Mouse (Mus musculus) adrenal gland, postnatal 36 days (tissue): ENCODE results near the gene Nos2. TPM values are rescaled to one million over a fixed set of nuclear protein-coding genes. Genes with fewer than 3 reads are reported as not detected.

ENCODE experiments used
- DNase-seq, 2 experiments: peaks; one replicate each; pipeline ENCODE4 v3.0.0; 2021; ENCODE audit warnings: mixed read lengths in 1 of 2
- total RNA-seq, 2 experiments: library from RNA; stranded (reverse); gene quantifications; 2 replicates each; pipeline ENCODE4 v1.2.3; 2021

Gene Nos2
- total RNA-seq, 2 experiments from 2014 or later: 0.89 to 1.8 TPM

- DNase-seq: no peak
Observed at GRCm38 (mm10) chr11:78959367-78959766, 38.8 kb downstream of the Nos2 start.

DNA sequence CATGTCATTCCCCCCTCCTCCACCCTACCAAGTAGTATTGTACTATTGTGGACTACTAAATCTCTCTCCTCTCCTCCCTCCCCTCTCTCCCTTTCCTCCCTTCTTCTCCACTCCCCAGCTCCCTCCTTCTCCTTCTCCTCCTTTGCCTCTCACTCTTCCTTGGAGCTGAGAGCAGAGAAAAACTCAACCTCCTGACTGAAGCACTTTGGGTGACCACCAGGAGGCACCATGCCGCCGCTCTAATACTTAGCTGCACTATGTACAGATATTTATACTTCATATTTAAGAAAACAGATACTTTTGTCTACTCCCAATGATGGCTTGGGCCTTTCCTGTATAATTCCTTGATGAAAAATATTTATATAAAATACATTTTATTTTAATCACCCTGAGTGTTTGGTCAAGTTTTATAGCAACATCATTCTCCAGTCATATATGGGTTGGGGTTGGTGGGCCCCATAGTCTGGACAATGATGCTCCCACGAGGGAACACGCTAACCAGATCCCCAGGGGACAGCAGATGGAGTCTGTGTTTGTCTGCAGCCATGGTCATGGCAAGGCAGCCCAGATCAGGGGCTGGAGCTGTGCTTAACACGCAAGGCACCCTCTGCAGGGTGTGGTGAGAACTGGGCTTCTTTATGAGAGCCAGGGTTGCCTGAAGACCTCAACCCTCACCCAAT is 39.4 kb downstream of the Nos2 start:
- DNase-seq: peak in 1 of 2 experiments; percentile 50

GRCm38 (mm10) chr11:78961221-78961620 is 40.6 kb downstream of the Nos2 start:
- DNase-seq: no peak

DNA sequence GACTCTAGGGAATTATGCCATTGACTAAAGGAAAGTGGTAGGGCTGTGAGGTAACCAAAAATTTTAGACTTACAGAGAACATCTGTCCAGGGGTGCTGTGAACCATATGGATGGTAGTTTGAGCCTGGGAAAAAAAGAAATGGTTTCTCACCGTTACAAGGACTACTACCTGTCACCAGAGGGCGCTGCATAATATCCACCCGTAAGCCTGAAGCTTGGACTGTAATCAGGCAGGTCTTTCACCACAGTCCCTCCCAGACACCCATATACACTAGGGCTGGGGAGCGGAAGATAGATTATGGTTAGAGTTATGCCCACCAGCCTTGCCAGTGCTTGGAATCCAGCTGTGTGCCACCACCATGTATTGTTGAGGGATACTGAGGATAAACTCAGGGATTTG is 46.8 kb downstream of the Nos2 start:
- DNase-seq: peak; percentile 41 to 68

GRCm38 (mm10) chr11:78968121-78968520 is 47.5 kb downstream of the Nos2 start:
- DNase-seq: peak in 1 of 2 experiments; percentile 16

DNA sequence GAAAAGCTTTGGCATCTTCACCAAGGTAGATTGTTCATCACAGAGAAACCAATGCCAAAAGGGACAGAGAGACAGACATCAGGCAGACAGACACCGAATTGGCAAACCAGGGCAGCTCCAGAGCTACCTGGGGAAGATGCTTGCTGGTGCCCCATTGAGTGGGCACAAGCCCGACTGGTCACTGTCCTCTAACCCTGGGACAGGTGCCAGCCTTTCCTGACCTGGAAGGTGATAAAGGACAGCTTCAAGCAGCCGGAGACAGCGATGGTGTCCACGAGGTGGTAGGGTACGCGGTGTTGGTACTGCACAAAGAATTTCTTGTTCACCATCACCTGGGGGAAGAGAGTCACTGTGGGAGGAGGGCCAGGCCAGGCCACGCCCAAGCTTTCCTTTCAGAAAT is 50.5 kb downstream of the Nos2 start:
- DNase-seq: no peak

DNA sequence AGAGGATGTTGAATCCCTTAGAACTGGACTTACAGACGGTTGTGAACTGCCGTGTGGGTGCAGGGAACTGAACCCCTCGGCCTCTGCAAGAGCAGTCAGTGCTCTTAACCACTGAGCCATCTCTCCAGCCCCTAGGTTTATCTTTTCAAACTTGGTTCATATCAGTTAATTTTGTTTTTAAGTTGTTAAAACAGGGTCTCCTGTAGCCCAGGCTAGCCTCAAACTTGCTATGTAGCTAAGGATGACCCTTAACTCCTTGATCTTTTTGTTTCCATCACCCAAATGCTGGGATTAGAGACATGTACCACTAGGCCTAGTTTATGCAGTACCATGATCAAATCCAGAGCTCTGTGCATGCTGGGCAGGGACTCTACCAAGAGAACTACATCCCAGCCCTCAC is 51.2 kb downstream of the Nos2 start:
- DNase-seq: no peak

- DNase-seq: no peak
Observed at GRCm38 (mm10) chr11:78972328-78972727, 51.7 kb downstream of the Nos2 start.

DNA sequence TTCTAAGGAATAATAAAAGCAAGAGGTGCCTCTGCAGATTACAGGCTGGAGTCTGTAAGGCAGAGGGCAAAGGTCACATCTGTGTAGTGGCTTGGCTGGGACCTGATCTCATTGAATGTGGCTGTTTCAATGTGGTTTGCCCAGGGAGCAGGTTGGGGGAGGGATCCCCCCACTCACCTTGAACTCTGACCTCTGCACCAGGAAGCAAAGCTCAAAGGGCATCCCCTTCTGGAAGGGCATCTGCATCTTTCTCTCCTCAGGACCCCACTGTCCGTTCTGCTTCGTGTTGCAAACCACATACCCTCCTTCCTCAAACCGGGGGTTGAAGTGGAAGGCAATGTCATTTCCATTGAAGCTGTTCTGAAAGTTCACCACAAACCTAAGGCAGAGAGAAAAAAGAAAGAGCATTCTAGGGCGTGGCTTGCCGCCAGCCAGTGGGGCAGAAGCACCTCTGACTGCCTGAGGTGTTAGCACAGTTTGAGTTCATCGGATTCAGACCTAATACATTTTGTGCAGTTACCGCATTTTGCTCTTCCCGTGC is 52.3 kb downstream of the Nos2 start:
- DNase-seq: no peak

DNA sequence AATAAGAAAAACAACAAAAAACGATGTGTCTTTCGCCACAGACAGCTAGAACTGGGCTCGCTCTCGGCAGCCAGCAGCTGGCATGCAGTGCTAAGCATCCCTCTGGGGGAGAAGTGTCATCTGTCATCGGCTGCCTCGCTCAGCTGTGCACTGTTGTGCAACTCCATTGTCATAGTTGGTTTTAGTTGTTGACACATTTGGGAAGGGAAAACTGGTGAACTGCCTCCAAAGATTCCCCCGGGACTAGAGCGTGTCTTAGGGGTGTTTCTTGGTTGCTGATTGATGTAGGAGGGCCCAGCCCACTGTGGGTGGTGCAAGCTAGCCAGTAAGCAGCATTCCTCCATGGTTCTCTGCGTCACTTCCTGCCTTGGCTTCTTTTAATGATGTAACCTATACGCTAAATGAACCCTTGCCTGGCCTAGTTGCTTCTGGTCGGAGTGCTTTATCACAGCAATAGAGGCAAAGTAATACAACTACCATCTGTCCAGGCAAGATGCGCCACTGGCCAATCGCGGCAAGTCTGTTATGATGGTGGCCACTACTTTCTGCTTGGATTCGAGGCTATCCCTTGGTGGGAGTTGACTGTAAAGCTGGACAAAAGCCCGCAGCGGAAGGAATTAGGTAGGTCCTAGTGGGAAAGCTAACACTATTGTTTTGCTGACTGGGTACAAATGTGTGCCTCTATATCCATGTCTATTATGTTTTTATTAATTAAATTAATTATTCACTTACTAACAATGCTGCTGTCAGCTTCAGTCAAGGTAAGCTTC is 53.0 kb downstream of the Nos2 start:
- DNase-seq: peak; percentile 26 to 54

DNA sequence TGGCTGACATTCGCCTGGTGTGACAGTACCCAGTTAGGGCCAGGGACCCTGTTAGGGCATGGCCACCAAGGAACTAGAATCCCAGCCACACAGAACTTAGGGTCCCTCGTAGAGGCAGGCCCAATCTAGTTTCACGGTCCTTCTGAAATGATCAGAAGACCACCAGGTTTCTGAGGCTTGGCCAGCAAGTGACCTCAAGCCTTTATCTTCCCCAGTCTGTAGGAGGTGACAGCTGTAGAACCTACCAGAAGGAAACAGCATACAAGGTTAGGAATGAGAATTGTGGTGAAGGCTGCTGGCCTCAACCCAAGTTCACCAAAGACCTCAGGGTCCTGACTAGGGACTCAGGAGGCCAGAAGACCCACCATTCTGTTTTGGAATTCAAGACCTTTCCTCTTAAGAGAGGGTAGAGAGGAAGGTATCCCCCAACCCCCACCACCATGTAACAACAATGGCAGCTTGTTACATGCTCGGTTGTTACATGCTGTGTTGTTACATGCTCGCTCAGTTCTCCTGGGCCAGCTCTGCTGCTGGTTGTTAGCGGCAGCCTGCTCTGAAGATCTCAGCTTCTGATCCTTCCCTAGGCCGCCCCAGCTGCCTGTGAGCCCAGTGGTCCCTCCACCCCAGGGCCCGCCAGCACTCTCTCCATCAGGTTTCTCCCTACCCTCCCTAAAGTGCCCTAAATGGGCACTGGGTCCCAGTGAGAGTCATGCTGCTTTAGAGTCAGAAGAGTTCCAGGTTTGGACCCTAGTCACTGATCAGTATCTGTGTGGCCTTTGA is 56.3 kb downstream of the Nos2 start:
- DNase-seq: no peak

GRCm38 (mm10) chr11:78978176-78979019 is 57.8 kb downstream of the Nos2 start:
- no peak for DNase-seq

- no peak for DNase-seq
Observed at GRCm38 (mm10) chr11:78980083-78980634, 59.6 kb downstream of the Nos2 start.

- DNase-seq: no peak
Observed at GRCm38 (mm10) chr11:78982042-78982441, 61.5 kb downstream of the Nos2 start.

GRCm38 (mm10) chr11:78982513-78983291 is 62.1 kb downstream of the Nos2 start:
- DNase-seq: no peak

GRCm38 (mm10) chr11:78983539-78983938 is 63.0 kb downstream of the Nos2 start:
- no peak for DNase-seq

GRCm38 (mm10) chr11:78984483-78985177 is 64.0 kb downstream of the Nos2 start, which contains the start of gene Lgals9:
Gene Lgals9 (minus strand): TSS chr11:78984946.
- peak; percentile 59 to 80 for DNase-seq

- no peak for DNase-seq
Observed at GRCm38 (mm10) chr11:78985505-78985904, 64.9 kb downstream of the Nos2 start.

DNA sequence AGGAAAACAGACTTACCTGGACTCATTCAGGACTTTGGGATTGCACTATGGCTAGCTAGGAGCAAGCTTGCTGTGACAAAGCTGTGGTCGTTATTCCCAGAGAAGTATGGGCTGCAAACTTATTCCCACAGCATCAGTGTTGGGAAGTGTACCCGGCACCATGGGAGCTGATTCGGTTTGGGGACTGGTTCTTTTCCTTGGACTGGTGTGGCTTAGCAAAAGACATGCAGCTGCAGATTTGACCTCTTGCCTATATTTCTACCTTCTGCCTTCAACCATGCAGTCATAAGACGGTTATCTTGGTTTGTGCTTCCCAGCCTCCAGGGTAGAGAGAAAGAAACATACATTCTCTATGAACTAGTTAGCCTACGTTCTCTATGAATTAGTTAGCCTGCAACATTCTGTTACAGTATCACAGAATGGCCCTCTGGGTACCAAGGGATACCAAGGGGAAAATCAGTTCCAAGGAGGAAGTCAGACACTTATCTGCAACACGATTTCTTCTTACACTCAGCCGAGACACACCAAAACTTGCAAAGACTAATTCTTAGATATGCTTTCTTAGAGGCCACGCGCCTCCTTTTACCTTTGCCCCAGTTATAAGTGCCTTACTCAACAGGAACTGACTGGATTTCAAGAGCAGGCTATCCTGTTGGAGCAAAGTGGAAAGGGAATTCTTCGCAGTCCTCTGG is 65.9 kb downstream of the Nos2 start:
- no peak for DNase-seq
